Mouse (Mus musculus): ENCODE measurements at regions not wholly inside any gene's neighbourhood (a gene's known extent, or its start where the extent isn't known, plus 50 kb on each side); places are given as distances from the start of the nearest gene placed in this dataset.

GRCm38 (mm10) chr5:97656167-97656924, 199.5 kb upstream of the Gk2 start:
- no peak for DNase-seq (ENCODE audit: low spot score)

GRCm38 (mm10) chr5:97655266-97655665, 198.4 kb upstream of the Gk2 start:
- DNase-seq (ENCODE audit: low spot score), result no peak

- no peak for DNase-seq (ENCODE audit: low spot score)
Observed at GRCm38 (mm10) chr5:97654414-97654813, 197.6 kb upstream of the Gk2 start.

GRCm38 (mm10) chr5:97642251-97642650, 185.4 kb upstream of the Gk2 start:
- no peak for DNase-seq (ENCODE audit: low spot score)

GRCm38 (mm10) chr5:97641646-97642045, 184.8 kb upstream of the Gk2 start:
- no peak for DNase-seq (ENCODE audit: low spot score)

GRCm38 (mm10) chr5:97636357-97636756, 179.5 kb upstream of the Gk2 start:
- DNase-seq (ENCODE audit: low spot score), result no peak

- DNase-seq (ENCODE audit: low spot score), result no peak
Observed at GRCm38 (mm10) chr5:97633766-97634165, 176.9 kb upstream of the Gk2 start.

GRCm38 (mm10) chr5:97632791-97633190, 176.0 kb upstream of the Gk2 start:
- DNase-seq (ENCODE audit: low spot score), result no peak

GRCm38 (mm10) chr5:97625200-97625599, 168.4 kb upstream of the Gk2 start:
- DNase-seq (ENCODE audit: low spot score), result no peak

- no peak for DNase-seq (ENCODE audit: low spot score)
Observed at GRCm38 (mm10) chr5:97619890-97620289, 163.1 kb upstream of the Gk2 start.

- DNase-seq (ENCODE audit: low spot score), result no peak
Observed at GRCm38 (mm10) chr5:97618411-97618810, 161.6 kb upstream of the Gk2 start.

- peak; percentile 9 for DNase-seq (ENCODE audit: low spot score)
Observed at GRCm38 (mm10) chr5:97602176-97602575, 145.4 kb upstream of the Gk2 start.

GRCm38 (mm10) chr5:97601384-97601783, 144.6 kb upstream of the Gk2 start:
- no peak for DNase-seq (ENCODE audit: low spot score)

- no peak for DNase-seq (ENCODE audit: low spot score)
Observed at GRCm38 (mm10) chr5:97598741-97599140, 141.9 kb upstream of the Gk2 start.

- no peak for DNase-seq (ENCODE audit: low spot score)
Observed at GRCm38 (mm10) chr5:97595916-97596315, 139.1 kb upstream of the Gk2 start.

GRCm38 (mm10) chr5:97594081-97594480, 137.3 kb upstream of the Gk2 start:
- no peak for DNase-seq (ENCODE audit: low spot score)

- DNase-seq (ENCODE audit: low spot score), result no peak
Observed at GRCm38 (mm10) chr5:97582509-97582908, 125.7 kb upstream of the Gk2 start.

GRCm38 (mm10) chr5:97565486-97565885, 108.7 kb upstream of the Gk2 start:
- no peak for DNase-seq (ENCODE audit: low spot score)

- no peak for DNase-seq (ENCODE audit: low spot score)
Observed at GRCm38 (mm10) chr5:97563724-97564123, 106.9 kb upstream of the Gk2 start.

- no peak for DNase-seq (ENCODE audit: low spot score)
Observed at GRCm38 (mm10) chr5:97554274-97554673, 97.5 kb upstream of the Gk2 start.

GRCm38 (mm10) chr5:97553122-97553521, 96.3 kb upstream of the Gk2 start:
- no peak for DNase-seq (ENCODE audit: low spot score)

GRCm38 (mm10) chr5:97537492-97538257, 80.9 kb upstream of the Gk2 start:
- DNase-seq (ENCODE audit: low spot score), result no peak

- DNase-seq (ENCODE audit: low spot score), result no peak
Observed at GRCm38 (mm10) chr5:97533733-97534132, 76.9 kb upstream of the Gk2 start.

- DNase-seq (ENCODE audit: low spot score), result no peak
Observed at GRCm38 (mm10) chr5:97527555-97527954, 70.7 kb upstream of the Gk2 start.
